Mouse (Mus musculus): ENCODE data around the gene Kcnq5.

- no peak for TF ChIP-seq CTCF (conservative IDR thresholded peaks at IDR 0.05; ENCODE audit: insufficient read depth, insufficient read length, low read depth, low read length)
- TF ChIP-seq POLR2A (IDR thresholded peaks at IDR 0.05; ENCODE audit: low read depth, low read length) = no peak
Observed at GRCm38 (mm10) chr1:21805064-21805463, 156.7 kb downstream of the Kcnq5 start.

All from kidney, adult 2 months (tissue).